Mouse (Mus musculus): ENCODE results near the gene Tnfsf9. TPM values are rescaled to one million over a fixed set of nuclear protein-coding genes. Genes with fewer than 3 reads are reported as not detected.

The Tnfsf9 gene
- polyA plus RNA-seq, 1 experiment, result 2.7 TPM

DNA sequence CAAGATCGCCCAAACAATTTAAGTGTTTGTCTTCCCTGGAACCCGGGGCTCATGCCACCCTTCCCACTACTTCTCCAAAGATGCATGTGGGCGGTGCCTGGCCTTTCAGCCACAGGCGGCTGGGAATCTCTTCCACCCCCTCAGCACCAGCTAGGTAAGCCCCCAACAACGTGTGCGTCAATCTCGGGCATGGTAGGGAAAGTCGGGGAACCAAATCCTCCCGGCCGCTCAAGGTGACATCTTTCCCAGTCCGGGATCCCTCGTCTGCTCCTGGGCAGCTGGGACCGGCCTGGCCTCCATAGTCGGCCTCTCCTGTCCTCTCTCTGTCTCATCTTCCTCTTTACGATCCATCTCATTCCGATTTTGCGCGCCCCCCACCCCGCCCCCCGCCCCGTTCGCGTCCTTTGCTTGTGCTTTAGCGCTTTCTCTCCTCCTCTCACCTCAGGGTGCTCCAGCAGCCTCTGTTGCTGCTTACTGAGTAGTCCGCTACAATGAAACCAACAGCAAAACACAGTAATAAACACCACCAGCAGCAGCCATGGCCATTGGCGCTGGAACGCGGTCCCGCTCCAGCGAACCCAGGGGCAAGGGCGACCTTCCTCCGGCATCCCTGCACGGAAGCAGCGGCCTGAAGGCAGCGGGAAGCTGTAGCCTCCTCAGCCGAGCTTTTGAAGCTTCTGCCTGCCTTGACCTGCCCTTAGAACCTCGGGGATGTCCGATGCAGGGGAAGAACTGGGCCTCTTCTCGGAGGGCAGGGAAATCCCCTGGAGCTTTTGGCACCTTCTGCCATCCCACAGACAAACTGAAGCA, 44.1 kb downstream of the Tnfsf9 start, which contains the start of gene Cd70:
Gene Cd70, minus strand, starts transcription at position 784 of the 810 bp plus-strand sequence.
- Histone ChIP-seq H3K4me1 (ENCODE audit: control insufficient read depth, insufficient read depth, insufficient read length) (no peaks in the 10 kb centered on the region), H3K27ac (ENCODE audit: insufficient read depth, low read length) (no peak within 1 kb of the TSS), H3K27me3 (ENCODE audit: control insufficient read depth, insufficient read depth, low read length) (no peaks in the 10 kb centered on the region; the same call in none of the 2 replicates), H3K4me3 (ENCODE audit: extremely low read depth, insufficient read depth, insufficient read length) (no peak within 1 kb of the TSS), H3K36me3 (ENCODE audit: control insufficient read depth, insufficient read depth, low read length) (no peaks in the 10 kb centered on the region)
- TF ChIP-seq POLR2A (IDR thresholded peaks at IDR 0.05; ENCODE audit: low read depth, low read length) (no peak), CTCF (IDR thresholded peaks at IDR 0.05; ENCODE audit: extremely low read depth, insufficient read depth, insufficient read length, insufficient replicate concordance) (no peak)
- 10% methylated on average over 39 of the region's 39 CpGs for WGBS
- DNase-seq (ENCODE audit: low read depth in 1 of 2, low spot score in 2 of 2), result no peak

DNA sequence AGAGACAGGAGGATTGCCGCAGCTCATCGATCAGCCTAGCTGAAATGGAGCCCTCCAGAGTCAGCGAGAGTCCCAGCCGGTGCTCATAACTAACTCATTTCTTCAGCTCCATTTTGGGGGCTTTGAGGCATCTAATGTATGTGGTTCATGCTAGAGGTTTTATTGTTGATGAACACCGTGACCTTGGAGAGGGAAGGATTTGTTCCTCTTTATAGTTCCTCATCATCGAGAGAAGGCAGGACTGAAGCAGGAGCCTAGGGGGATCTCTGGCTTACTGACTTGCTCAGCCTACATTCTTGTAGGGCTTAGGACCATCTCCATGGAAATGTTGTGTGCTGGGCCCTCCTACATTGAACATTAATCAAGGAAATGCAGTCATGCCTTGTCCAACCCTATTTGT, 47.9 kb downstream of the Tnfsf9 start:
- Histone ChIP-seq H3K36me3 (ENCODE audit: control insufficient read depth, insufficient read depth, low read length) (no peaks in the 10 kb centered on the region), H3K27me3 (ENCODE audit: control insufficient read depth, insufficient read depth, low read length) (no peaks in the 10 kb centered on the region; the same call in 1 of the 2 replicates), H3K4me3 (ENCODE audit: extremely low read depth, insufficient read depth, insufficient read length) (no peak overlapping the region), H3K4me1 (ENCODE audit: control insufficient read depth, insufficient read depth, insufficient read length) (no peaks in the 10 kb centered on the region), H3K27ac (ENCODE audit: insufficient read depth, low read length) (no peak overlapping the region)
- 69% methylated on average over 6 of the region's 6 CpGs for WGBS
- TF ChIP-seq CTCF (IDR thresholded peaks at IDR 0.05; ENCODE audit: extremely low read depth, insufficient read depth, insufficient read length, insufficient replicate concordance) (no peak), POLR2A (IDR thresholded peaks at IDR 0.05; ENCODE audit: low read depth, low read length) (no peak)
- DNase-seq (ENCODE audit: low read depth in 1 of 2, low spot score in 2 of 2), result no peak

GRCm38 (mm10) chr17:57153787-57154186, 48.7 kb downstream of the Tnfsf9 start:
- WGBS, result 71% methylated on average over 4 of the region's 4 CpGs
- no peak for TF ChIP-seq POLR2A (IDR thresholded peaks at IDR 0.05; ENCODE audit: low read depth, low read length)
- TF ChIP-seq CTCF (IDR thresholded peaks at IDR 0.05; ENCODE audit: extremely low read depth, insufficient read depth, insufficient read length, insufficient replicate concordance), result no peak
- no peaks in the 10 kb centered on the region; the same call in 1 of the 2 replicates for H3K27me3 ChIP-seq (ENCODE audit: control insufficient read depth, insufficient read depth, low read length)
- DNase-seq (ENCODE audit: low read depth in 1 of 2, low spot score in 2 of 2), result no peak
- no peak overlapping the region for H3K4me3 ChIP-seq (ENCODE audit: extremely low read depth, insufficient read depth, insufficient read length)
- no peaks in the 10 kb centered on the region for H3K36me3 ChIP-seq (ENCODE audit: control insufficient read depth, insufficient read depth, low read length)
- H3K27ac ChIP-seq (ENCODE audit: insufficient read depth, low read length), result no peak overlapping the region
- no peaks in the 10 kb centered on the region for H3K4me1 ChIP-seq (ENCODE audit: control insufficient read depth, insufficient read depth, insufficient read length)

Other genes starting within 250 kb of the Tnfsf9 start
- gene Acsbg2, start 230.9 kb upstream of the Tnfsf9 start, polyA plus RNA-seq (2012; rRNA removed), result not detected in 2 replicates
- 0.09 and 0.21 TPM in 2 replicates for gene 1700061G19Rik, start 229.8 kb upstream of the Tnfsf9 start, polyA plus RNA-seq (2012; rRNA removed)
- 36.2 and 46.1 TPM in 2 replicates for gene Mllt1, start 169.9 kb upstream of the Tnfsf9 start, polyA plus RNA-seq (2012; rRNA removed)
- gene Acer1, start 123.2 kb upstream of the Tnfsf9 start, polyA plus RNA-seq (2012; rRNA removed), result not detected in 2 replicates
- gene Clpp, start 115.0 kb upstream of the Tnfsf9 start, polyA plus RNA-seq (2012; rRNA removed), result 66.7 and 103 TPM in 2 replicates
- 20.3 and 22.3 TPM in 2 replicates for gene Alkbh7, start 108.0 kb upstream of the Tnfsf9 start, polyA plus RNA-seq (2012; rRNA removed)
- not detected in 2 replicates for gene Pspn, start 105.3 kb upstream of the Tnfsf9 start, polyA plus RNA-seq (2012; rRNA removed)
- gene Gtf2f1, start 94.0 kb upstream of the Tnfsf9 start, polyA plus RNA-seq (2012; rRNA removed), result 18.5 and 26.8 TPM in 2 replicates
- 0.07 and 0.12 TPM in 2 replicates for gene Gm17949, start 93.9 kb upstream of the Tnfsf9 start, polyA plus RNA-seq (2012; rRNA removed)
- 82.8 and 119 TPM in 2 replicates for gene Khsrp, start 73.8 kb upstream of the Tnfsf9 start, polyA plus RNA-seq (2012; rRNA removed)
- gene Slc25a41, start 63.7 kb upstream of the Tnfsf9 start, polyA plus RNA-seq (2012; rRNA removed), result not detected in 2 replicates
- gene Crb3, start 46.2 kb upstream of the Tnfsf9 start, polyA plus RNA-seq (2012; rRNA removed), result 6.3 and 6.8 TPM in 2 replicates
- gene Slc25a23, start 45.5 kb upstream of the Tnfsf9 start, polyA plus RNA-seq (2012; rRNA removed), result 10.7 and 13.1 TPM in 2 replicates
- 94.1 and 116 TPM in 2 replicates for gene Dennd1c, start 26.8 kb upstream of the Tnfsf9 start, polyA plus RNA-seq (2012; rRNA removed)
- gene Tubb4a, start 17.5 kb upstream of the Tnfsf9 start, polyA plus RNA-seq (2012; rRNA removed), result 1.6 and 1.7 TPM in 2 replicates
- 0.36 and 0.55 TPM in 2 replicates for gene Cd70, start 44.5 kb downstream of the Tnfsf9 start, polyA plus RNA-seq (2012; rRNA removed)
- gene Tnfsf14, start 88.9 kb downstream of the Tnfsf9 start, polyA plus RNA-seq (2012; rRNA removed), result 6.1 and 7.9 TPM in 2 replicates
- gene C3, start 122.8 kb downstream of the Tnfsf9 start, polyA plus RNA-seq (2012; rRNA removed), result 160 and 170 TPM in 2 replicates
- 38.5 and 39.0 TPM in 2 replicates for gene Gpr108, start 143.1 kb downstream of the Tnfsf9 start, polyA plus RNA-seq (2012; rRNA removed)
- 9.8 and 10.5 TPM in 2 replicates for gene Trip10, start 144.1 kb downstream of the Tnfsf9 start, polyA plus RNA-seq (2012; rRNA removed)
- 51.6 and 53.3 TPM in 2 replicates for gene Vav1, start 173.8 kb downstream of the Tnfsf9 start, polyA plus RNA-seq (2012; rRNA removed)